Mouse (Mus musculus) spleen, postnatal 36 days (tissue): ENCODE data around the gene Tyw1.

ENCODE experiments used
- DNase-seq, 2 experiments: peaks; one replicate each; pipeline ENCODE4 v3.0.0; 2022; ENCODE audit warnings: low spot score in 2 of 2, mixed read lengths in 1 of 2

Gene Tyw1

DNA sequence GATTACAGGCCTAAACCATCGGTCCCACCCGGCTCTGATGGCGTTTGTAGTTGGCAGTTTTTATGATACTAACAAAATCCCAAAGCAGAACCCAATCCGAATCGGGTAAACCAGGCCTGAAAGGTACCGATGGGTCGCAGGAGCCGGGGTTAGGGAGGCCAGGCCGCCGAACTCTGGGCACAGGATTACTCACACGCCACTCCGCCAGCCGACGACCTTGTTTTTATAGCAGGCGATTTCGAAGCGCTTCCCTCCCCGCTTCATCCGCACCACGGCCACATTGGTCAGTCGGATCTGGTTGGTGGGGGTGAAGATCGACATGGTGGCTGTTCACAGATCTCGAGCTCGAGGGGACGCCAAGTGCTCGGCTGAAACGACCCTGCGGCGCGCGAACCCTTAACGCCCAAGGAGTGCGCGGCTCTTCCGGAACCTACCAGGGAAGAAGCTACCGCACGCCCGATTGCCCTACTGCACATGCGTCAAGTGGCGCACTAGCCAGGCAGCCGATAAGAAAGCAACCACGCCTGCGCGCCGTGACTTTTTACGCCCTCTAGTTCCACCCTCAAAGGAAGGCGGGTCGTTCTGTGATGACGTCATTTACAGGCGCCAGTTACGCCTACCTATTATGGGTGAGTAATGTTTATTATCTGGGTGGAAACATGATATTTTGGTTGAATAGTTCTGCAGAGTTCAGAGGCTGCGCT, at the start of gene Tyw1, which contains the start of gene Sbds:
Gene Tyw1, plus strand, starts transcription at position 603 of the 704 bp plus-strand sequence.
Gene Sbds, minus strand, starts transcription at position 514 of the 704 bp plus-strand sequence.
- DNase-seq: peak; percentile 98 to 99

DNA sequence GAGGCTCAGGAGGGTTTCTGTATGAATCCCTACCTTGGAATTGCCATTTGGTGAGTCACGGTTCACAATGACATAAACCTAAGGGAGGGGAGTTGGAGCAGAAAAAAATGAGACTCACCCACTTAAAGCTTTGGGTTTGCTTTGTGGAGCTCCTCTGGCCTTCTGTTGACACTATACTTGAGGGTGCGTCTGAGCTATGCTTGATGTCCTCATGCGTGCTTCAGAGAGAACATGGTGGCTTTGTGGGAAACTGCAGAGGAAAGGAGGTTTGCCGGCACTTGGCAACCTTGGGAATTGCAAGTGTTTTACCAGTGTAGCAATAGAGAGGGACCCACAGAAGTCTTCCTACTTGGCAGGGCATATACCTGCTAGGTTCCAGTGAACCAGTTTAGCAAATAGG, 48.1 kb upstream of the Tyw1 start:
- no peak for DNase-seq

DNA sequence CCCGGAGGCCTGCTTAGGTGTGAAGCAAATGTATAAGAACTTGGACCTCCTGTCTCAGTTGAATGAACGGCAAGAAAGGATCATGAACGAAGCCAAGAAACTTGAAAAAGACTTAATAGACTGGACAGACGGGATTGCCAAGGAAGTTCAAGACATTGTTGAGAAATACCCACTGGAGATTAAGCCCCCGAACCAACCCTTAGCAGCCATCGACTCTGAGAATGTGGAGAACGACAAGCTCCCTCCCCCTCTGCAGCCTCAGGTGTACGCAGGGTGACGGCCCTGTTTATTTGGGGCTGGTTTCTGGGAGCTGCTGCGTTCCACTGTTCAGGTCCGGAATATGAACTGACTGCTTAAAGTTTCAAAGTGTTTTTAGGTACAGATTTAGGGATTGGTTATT, 42.5 kb upstream of the Tyw1 start:
- no peak for DNase-seq

DNA sequence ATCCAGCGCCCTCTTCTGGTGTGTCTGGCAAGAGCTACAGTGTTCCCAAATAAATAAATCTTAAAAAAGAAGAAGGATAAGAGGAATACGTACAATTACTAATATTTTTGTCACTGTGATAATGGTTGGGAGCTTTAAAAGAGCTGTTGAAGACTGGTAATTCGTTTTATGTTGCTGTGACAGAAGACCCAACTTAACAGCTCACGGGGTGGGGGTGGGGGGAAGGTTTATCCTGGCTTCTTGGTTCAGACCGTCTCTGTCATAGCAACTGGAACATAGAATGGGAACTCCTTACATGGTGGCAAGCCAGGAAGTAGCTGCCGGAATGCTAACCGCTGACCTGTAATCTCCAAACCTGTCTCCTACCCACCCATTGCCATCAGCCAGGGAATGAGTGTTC, 38.6 kb upstream of the Tyw1 start, which contains the start of gene Tmem248:
Gene Tmem248, plus strand, starts transcription at position 301 of the 400 bp plus-strand sequence.
- no peak for DNase-seq

DNA sequence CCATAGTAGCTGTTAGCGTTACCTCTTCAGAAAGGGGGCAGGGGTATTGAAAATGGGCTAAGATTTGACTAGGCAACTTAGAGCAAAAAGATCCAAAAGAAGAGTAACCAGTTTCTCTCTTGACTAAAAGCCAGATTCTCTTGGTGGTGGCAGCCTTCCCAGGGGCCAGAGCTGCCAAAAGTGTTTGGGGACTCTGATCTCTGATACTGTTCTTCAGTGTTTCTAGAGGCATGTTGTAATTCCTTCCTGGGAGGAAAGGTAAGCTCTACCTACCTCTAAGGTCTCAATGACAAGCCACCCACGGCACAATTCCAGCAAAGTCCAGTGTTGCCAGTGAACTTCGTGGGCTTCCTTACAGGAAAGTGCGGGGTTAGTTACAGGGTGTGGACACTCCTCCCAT, 38.0 kb upstream of the Tyw1 start:
- DNase-seq: no peak

DNA sequence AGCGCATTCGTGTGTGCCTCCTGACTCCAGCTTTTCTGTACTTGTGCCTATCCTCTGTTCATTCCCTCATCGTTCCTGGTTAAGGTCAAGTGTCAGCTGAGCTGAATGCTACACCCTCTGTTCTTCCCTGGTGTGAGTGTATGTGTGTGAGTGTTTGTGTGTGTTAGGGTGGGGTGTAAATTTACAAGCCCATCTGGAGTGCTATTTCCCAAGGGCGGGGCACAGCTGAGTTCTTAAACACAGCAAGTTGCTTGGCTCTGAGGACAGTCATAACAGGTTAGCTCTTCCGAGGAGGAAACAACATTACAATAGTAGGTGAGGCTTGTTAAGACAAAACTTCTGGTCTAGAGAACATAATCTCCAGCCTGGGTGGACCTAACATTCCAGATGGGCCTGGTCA, 37.1 kb upstream of the Tyw1 start:
- DNase-seq: no peak

DNA sequence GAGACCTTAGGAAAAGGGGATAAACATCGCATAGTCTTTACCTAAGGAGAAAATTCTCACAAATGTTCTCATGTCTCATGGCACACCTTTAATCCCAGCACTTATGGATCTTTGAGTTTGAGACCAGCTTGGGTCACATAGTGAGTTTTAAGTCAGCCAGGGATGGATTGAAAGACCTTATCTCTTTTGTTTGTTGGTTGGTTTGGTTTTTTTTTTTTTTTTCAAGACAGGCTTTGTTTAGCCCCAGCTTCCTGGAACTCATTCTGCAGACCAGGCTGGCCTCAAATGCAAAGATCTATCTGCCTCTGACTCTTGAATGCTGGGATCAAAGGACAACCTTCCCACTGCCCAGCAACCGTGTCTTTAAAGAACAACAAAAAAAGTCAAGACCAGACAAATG, 34.1 kb upstream of the Tyw1 start:
- DNase-seq: no peak

DNA sequence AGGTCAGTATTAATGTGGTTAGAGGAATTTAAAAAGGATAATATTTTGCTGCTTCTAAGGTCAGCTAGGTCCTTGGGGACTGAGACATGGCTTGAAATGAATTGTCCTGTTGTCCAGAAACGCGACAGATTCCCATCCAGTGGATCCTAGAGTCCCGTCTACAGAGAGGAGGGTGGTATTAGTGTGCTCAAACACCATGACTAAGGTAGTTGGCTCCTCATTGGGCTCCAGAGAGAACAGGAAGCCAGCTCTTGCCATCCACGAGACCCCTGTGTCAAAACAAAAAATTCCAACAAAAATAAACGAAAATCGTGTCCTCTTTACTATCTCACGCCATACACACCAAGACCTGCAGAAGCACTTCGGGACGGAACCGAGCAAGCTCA, 33.7 kb upstream of the Tyw1 start:
- DNase-seq: no peak

DNA sequence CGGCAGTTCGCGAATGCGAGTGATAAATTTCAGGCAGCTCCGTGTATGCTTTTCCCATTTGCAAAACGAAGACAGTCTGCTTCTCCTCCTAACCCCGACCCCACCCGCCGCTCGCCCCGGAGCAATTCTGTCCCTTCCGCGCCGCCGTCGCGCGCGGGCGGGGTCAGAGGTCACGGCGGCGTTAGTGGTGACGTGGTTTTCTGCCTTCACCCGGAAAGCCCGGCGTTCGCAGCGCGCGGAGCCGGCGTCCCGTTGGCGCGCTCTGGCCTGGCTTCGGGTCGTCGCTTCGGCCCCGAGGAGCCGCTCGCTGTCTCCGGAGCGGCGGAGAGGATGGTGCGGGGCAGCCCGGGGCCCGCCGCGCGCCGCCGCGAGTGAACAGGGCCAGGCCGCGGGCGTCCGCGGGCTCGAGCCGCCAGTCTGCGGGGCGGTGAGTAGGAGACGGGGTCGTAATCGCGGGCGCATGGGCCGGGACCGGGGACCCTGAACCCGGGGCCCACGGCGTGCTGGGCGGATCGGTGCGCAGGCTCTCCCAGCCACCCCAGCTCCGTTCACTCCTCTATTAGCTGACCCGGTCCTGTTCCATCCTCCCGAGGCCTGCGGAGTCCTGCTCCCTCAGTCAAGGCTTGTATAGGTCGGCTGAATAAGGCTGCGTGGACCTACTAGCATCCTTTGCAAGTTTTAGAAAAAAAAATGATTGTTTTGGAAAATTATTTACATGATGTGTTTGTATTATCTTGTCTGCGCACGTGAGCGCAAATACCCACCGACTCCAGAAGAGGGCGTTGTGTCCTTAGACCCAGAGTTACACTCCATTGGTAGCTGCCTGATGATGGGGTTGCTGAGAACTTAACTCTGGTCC, 33.0 kb upstream of the Tyw1 start:
- peak; percentile 92 to 94 for DNase-seq

DNA sequence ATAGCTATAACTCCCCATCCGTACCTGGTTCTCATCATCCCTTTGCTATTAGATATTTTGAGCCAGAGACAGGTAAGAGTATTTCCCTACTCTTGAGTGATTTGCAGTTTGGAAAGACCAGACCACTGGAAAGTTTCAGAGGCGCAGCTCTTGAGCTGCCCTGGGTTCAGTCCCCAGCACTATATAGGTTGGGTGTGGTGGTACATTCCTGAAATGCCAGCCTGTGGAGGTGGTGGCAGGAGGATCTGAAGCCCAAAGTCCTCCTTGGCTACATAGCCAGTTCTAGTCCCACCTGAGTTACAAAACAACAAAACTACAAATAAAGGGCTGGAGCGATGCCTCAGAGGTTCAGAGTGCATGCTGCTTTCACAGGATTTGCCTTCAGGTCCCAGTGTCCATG, 28.6 kb upstream of the Tyw1 start:
- no peak for DNase-seq

DNA sequence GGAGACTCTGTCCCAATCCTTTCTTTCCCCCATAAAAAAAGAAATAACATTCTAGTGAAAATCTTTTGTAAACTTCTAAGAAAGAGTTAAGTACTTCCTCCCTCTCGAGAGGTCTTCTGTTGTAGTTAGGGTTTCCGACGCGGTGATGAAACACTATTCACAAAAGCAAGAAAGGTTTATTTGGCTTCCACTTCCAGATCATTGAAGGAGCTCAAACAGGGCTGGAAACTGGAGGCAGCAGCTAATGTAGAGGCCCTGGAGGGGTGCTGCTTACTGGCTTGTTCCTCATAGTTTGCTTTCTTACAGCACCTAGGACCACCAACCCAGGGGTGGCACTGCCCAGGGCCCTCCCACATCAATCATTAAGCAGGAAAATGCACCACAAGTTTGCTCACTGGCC, 27.3 kb upstream of the Tyw1 start:
- no peak for DNase-seq

DNA sequence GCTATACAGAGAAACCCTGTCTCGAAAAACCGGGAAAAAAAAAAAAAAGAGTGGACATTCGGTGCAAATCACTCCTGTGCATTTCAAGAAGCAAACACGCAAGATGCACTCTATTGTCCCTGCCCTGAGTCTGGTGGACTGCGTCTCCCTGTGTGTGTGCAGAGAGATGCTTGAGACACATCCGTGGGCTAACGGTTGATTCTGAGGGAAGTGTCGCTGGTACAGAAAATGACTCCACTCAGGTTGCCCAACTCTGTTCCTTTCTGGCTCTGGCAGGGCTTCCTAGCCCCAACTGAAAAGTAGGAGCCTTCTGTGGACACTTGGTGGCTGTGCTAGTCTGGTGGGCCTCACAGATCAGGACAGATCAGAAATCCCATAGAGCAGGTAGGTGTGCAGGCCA, 19.1 kb upstream of the Tyw1 start:
- DNase-seq: no peak

DNA sequence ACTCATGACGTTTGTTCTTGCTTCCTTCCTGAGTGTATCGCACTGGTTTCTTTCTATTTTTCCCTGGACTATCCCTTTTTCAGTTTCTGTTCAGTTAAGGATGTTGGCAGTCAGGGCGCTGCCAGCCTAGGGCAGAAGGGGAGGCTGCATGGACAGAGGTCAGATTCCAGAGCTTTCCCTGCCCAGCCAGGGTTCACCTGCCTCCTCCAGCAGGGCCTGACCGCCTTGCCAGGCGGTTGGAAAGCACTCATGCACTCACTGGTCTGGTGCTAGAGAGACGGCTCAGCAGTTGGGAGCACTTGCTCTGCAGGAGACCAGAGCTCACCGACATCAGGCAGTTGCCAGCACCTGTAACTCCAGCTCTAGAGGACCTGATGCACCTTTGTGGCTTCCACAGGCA, 16.2 kb upstream of the Tyw1 start:
- DNase-seq: no peak

DNA sequence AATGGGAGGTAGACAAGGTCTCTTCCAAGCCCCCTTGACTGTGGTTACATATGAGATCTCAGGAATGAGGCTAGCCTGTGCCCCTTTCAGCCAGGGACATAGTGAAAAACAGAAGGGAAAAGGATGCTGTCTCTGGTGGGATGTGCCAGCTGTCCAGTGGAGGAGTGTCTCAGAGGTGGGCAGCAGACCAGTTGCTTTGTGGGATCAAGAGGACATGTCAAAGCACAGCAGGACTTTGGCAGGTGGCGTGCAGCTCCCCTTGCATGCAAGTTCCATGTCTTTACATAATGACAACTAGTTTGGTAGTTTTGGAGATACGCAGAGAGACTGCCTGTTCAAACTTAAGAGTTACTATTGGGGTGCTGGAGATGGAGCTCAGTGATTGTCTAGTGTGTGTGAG, 15.6 kb upstream of the Tyw1 start:
- no peak for DNase-seq

DNA sequence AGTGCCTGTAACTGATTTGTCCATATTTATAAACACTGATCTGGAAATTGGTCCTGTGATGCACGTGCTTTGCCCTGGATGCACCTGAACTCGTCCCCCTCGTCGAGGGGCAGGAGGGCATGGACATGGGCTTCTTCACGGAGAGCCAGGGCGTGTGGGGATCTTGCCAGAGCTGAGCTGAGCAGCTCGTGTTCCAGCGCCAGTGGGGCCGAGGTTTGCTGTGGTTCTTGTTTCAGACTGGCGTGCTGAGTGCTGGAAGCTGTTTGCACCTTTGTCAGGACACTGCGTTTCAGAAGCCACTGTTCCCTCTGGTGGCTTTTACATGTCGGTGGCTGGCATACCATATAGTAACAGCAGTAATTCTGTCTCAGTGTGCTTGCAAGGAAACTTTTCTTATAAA, 14.0 kb upstream of the Tyw1 start:
- DNase-seq: no peak

DNA sequence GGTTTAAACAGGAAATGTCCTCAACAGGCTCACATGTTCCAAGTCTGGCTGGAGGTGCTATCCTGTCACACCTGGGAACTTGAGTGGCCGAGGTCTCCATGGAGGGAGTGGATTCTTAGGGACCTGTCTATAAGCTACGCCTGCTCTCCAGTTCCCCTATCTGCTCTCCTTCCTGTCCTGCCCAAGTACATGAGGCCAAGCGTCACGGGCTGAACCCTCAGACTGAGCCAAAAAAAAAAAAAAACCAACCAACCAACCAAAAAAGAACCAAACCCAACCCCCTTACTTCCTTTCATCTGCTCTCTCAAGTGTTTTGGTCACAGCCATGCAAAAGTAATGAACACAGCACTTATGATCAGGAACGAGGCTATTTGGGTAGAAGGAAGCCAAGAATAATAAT, 7.6 kb upstream of the Tyw1 start:
- no peak for DNase-seq

DNA sequence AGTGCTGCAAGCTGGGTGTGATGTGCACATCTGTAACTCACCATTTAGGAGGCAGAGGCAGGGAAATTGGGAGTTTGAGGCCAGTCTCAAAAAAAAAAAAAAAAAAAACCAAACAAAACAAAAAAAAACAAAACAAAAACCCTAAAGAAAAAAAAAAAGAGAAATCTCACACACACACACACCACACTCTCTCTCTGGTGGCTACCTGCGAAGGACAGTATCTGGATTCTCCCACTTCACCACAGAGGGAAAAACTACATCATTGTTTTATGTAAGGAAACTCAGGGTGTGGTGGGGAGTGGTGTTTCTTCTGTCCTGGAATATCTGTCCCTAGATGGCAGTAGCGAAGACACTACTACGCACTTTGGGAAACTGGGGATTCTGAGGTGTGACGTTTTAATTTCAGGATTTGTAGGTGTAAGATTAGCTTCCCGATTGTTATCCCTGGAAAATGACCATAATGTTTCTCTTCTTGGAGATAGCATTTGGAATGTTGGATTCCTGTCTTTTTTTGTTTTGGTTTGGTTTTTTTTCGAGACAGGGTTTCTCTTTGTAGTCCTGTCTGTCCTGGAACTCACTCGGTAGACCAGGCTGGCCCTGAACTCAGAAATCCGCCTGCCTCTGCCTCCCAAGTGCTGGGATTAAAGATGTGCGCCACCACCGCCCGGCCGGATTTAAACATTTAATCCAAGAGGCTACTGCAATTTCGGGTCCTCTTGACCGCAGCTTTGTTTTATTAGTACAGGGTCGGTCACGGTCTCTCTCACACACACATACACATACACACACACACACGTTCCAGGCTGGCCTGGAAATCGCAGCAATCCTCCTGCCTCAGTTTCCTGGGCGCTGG, 1.0 kb upstream of the Tyw1 start:
- DNase-seq: peak in 1 of 2 experiments; percentile 38

DNA sequence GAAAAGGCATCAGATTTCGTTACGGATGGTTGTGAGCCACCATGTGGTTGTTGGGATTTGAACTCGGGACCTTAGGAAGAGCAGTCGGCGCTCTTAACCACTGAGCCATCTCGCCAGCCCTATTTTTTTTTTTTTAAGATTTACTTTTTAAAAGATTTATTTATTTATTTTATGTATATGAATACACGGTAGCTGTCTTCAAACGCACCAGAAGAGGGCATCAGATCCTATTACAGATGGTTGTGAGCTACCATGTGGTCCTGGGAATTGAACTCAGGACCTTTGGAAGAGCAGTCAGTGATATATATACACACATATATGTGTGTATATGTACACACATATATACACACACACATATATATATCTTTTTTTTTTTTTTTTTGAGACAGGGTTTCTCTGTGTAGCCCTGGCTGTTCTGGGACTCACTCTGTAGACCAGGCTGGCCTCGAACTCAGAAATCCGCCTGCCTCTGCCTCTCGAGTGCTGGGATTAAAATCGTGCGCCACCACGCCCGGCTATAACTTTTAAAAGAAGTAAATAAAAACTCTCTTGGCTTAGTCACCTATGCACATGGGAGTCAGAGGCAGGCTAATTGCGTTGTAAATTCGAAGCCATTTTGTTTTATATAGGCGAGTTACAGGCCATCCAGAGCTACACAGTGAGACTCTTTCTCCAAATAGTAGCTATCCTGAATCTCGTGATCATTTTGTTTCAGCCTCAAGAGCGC, 543 bp downstream of the Tyw1 start:
- DNase-seq: peak in 1 of 2 experiments; percentile 8

DNA sequence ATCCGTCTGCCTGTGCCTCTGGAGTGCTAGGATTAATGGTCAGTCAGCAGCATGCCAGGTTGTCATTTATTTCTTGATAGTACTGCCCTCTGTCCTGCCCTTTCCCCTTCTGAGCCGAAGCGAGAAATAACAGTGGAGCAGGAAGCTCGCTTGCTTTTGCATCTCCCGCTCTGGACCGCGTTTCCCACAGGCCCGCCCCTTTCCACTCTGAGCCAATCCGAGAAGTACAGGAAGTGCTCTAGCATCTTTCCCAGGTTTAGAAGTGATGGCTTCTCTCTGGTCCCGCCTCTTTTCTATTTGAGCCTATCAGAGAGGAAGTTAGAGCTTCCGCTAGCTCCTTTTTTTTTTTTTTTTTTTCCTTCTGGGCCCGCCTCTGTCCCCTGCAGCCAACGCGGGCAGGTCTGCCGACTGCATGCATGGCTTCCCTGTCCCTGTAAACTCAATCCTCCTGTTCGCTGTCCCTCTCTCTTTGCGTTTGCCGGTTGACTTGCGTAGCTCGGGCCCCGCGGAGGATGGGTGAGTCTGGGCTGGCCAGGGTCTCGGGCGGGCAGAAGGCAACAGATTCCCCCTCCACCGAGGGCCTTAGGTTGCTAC, 1.4 kb downstream of the Tyw1 start:
- DNase-seq: peak; percentile 95 to 97

DNA sequence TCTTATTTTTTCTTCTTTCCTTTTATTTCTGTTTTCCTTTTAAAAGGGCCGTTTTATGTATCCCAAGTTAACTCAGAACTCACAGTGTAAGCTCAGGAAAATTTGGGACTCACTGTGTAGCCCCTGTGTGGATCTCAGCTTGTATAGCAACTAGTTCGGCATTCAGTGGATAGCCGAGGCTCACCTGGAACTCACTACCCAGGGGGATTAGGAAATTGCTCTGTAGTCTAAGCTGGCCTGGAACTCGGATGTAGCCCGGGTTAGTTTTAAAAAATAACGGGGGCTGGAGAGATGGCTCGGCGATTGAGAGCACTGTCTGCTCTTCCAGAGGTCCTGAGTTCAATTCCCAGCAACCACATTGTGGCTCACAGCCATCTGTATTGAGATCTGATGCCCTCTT, 1.9 kb downstream of the Tyw1 start:
- DNase-seq: no peak

DNA sequence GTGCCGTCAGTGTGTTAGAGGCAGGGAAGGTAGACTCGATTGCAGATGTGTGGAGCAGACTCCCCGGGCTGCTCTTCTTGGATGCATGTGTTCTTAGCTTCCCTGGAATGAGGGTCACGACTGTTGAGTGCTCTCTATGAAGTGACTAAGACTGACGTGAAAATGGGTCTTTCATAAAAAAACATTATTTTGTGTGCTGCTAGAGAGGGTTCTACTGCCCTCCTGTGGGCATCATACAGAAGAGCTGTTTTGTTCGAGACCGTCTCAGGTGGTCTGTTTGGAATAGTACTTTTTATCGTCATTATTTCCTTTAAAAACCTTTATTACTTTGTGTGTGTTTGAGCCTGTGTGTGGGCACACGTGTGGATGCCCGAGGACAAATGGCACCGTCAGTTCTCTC, 8.0 kb downstream of the Tyw1 start:
- DNase-seq: no peak
